Mouse (Mus musculus) stomach, postnatal 0 days (tissue): ENCODE data around the gene Cactin.

Source experiments
- CTCF ChIP-seq: IDR thresholded peaks from 2 replicates; pipeline ENCODE4 v1.5.1; 2016; ENCODE audit warnings: antibody characterized with exemption, low read depth, mild to moderate bottlenecking, moderate library complexity
- EP300 ChIP-seq: optimal IDR thresholded peaks from 2 replicates; pipeline ENCODE3; 2016; ENCODE audit warnings: antibody characterized with exemption

GRCm38 (mm10) chr10:81366477-81367206 lies 45.7 kb downstream of the Cactin start:
- TF ChIP-seq CTCF (no peak), EP300 (no peak)
